Mouse (Mus musculus): ENCODE data around the gene Samd11. TPM values are rescaled to one million over a fixed set of nuclear protein-coding genes. Genes with fewer than 3 reads are reported as not detected.

The Samd11 gene
- polyA plus RNA-seq (2017; shearing (Covaris generic)), result 5.2 TPM

GRCm38 (mm10) chr4:156255078-156255839 lies at the start of gene Samd11:
TSS of gene Samd11 (minus strand) at chr4:156255657.

GRCm38 (mm10) chr4:156235808-156236533 lies 19.5 kb downstream of the Samd11 start, which contains the start of gene Noc2l:
TSS of gene Noc2l (plus strand) at chr4:156236010.

GRCm38 (mm10) chr4:156234701-156235213 lies 20.7 kb downstream of the Samd11 start, which contains the start of gene Plekhn1:
TSS of gene Plekhn1 (minus strand) at chr4:156234857.

GRCm38 (mm10) chr4:156215649-156216048 lies 39.8 kb downstream of the Samd11 start, which contains the start of gene Perm1:
TSS of gene Perm1 (plus strand) at chr4:156215868.

GRCm38 (mm10) chr4:156203001-156203412 lies 52.5 kb downstream of the Samd11 start, which contains the start of gene AW011738:
TSS of gene AW011738 (plus strand) at chr4:156203304.

GRCm38 (mm10) chr4:156200623-156201475 lies 54.6 kb downstream of the Samd11 start, which contains the start of gene Isg15:
TSS of gene Isg15 (minus strand) at chr4:156200818.

GRCm38 (mm10) chr4:156197131-156197828 lies 58.2 kb downstream of the Samd11 start, which contains the start of gene Agrn:
TSS of gene Agrn (minus strand) at chr4:156197488.

Other genes starting within 250 kb of the Samd11 start
- gene Tnfrsf4, start 241.8 kb downstream of the Samd11 start, polyA plus RNA-seq (2017; shearing (Covaris generic)), result 998 TPM
- gene Tnfrsf18, start 229.5 kb downstream of the Samd11 start, polyA plus RNA-seq (2017; shearing (Covaris generic)), result 855 TPM
- 0.20 TPM for gene Ttll10, start 196.2 kb downstream of the Samd11 start, polyA plus RNA-seq (2017; shearing (Covaris generic))
- gene 9430015G10Rik, start 145.7 kb downstream of the Samd11 start, polyA plus RNA-seq (2017; shearing (Covaris generic)), result 43.2 TPM
- gene Rnf223, start 125.1 kb downstream of the Samd11 start, polyA plus RNA-seq (2017; shearing (Covaris generic)), result 0.18 TPM
- gene Agrn, start 58.2 kb downstream of the Samd11 start, polyA plus RNA-seq (2017; shearing (Covaris generic)), result 1.1 TPM
- gene Isg15, start 54.8 kb downstream of the Samd11 start, polyA plus RNA-seq (2017; shearing (Covaris generic)), result 58.5 TPM
- 23.6 TPM for gene AW011738, start 52.4 kb downstream of the Samd11 start, polyA plus RNA-seq (2017; shearing (Covaris generic))
- 2.1 TPM for gene Perm1, start 39.8 kb downstream of the Samd11 start, polyA plus RNA-seq (2017; shearing (Covaris generic))
- gene Plekhn1, start 20.8 kb downstream of the Samd11 start, polyA plus RNA-seq (2017; shearing (Covaris generic)), result 7.4 TPM
- gene Noc2l, start 19.6 kb downstream of the Samd11 start, polyA plus RNA-seq (2017; shearing (Covaris generic)), result 15.7 TPM
- not detected for gene Vmn2r-ps159, start 75.4 kb upstream of the Samd11 start, polyA plus RNA-seq (2017; shearing (Covaris generic))